Mouse (Mus musculus) fat pad, adult 2 months (tissue): ENCODE data around the gene Syndig1.

Experiments
- DNase-seq: peaks from one replicate; pipeline ENCODE4 v3.0.0-alpha.2; 2011; ENCODE audit warnings: low read depth, low spot score; ENCODE audit errors: extremely low read depth

Syndig1 gene

DNA sequence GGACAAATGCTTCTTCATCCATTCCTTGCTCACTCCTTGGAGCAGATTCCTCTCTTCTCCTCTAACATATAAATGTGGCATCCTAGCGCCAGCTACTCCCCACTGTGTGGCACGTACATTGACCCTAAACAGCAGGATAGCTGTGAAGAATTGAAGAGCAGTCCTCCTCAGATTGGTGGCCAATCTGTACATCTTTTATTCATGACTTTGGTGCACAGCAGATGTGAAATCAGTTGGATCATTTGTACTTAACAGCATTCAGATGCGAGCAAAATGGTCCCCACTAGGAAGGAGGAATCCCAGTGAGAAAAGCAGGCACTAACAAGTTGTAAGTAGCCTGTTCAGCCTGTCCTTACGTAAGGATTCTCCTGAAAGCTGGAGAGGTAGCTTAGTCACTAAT is 142.0 kb downstream of the Syndig1 start:
- no peak for DNase-seq

DNA sequence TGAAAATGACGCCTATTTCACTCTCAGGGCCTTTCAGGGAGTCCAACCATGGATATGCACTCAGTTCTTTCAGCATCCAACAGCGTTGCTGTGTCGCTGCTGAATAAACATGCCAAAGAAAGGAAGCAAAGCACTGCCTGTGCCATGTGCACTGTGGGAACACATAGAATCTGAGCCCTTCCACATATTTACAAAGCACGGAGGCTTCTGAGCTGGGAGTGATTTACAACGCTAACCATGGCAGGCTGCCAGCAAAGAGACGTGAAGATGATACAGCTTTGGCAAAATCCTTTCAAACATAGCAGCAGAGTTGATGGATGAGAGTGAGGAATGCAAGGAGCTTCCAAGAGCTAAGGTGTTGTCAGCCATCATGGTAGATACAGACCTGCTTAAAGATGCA is 144.6 kb downstream of the Syndig1 start:
- DNase-seq, result no peak

DNA sequence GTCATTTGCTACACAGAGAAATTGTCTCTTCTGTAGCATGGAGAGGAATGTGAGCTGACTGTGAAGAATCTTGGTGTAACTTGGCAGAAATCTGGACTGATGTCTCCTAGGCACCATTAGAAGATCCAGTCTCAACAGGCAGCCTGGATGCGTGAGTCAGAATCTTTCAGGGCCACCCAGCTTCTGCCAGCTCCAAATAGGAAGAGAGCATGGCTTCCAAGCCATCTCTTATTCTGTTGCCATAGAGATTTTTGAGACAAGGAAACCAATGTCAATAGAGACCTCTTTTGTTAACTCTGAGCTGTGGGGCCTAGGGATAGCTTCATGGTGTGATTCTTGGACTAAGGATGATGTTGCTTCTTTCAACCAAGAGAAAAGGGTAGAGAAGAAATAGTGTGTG is 151.4 kb downstream of the Syndig1 start:
- no peak for DNase-seq

DNA sequence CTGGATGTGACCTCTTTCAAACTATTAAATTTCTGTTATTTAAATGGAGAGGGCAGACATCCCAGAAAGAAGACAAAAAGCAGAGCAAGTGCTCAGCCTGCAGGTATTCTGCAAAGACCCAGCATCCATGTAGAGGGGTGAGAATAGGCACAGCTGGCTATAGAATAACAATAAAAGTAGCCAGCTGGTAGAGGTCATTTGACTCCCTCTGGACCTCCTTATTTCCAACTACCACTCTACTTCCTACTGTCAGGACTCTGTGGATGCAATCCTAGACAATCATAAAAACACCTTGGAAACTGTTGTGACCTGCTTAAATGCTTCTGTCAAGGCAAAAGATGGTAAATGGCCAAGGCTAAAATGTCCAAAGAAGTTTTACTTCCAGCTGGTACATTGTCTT is 153.5 kb downstream of the Syndig1 start:
- no peak for DNase-seq

DNA sequence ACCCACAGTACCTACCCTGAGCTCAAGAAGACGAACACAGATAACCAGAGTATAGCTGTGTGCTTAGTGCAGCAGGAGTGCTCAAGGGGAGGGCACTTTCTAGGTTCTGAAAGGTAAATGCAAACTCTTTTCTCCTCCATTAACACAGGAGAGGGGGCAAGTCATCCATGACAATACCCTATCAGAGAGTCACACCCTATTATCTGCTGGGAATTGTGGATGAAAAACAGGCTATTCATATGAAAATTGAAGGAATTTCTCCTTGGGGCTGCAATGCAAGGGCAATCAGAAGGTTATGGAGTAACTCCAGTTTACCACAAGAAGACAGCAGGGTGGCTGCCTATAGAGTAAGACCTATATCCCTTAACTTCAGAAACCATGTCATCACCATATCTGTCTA is 154.1 kb downstream of the Syndig1 start:
- no peak for DNase-seq

DNA sequence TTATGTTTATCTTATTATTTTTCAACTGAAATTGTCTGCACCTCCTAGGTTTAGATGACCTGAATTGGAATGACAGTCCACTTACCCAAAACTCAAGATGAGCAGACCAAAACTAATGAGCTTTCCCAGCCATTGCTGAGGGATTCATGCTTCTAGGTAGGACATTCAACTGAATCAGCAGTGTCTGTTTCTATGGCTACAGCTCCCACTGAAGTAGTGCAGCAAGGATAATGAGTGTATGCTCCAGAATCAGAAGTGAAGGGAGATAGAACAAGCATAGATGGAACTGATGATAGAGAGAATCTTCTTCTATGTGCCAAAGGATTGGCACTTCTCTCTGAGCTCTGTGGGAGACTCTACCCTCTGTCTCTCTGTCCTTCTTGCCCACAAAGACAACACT is 158.6 kb downstream of the Syndig1 start:
- no peak for DNase-seq

DNA sequence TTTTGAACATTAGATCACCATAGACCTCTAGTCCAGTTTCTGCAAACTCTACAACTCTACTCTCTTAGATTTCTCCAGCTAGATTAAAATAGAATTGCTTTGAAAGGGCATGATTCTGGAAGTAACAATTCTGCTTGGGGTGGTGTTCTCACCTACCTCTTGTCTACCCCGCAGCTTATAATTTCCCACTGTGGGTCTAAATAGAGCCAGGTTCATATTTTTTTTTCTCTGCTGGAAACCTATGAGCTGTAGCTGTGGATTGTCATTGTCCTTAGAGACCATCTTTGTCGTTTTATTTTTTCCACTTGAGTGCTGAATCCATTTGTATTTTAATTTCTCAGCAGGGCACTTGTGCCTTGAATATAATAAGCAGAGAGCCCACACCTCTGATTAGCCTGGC is 162.5 kb downstream of the Syndig1 start:
- no peak for DNase-seq

DNA sequence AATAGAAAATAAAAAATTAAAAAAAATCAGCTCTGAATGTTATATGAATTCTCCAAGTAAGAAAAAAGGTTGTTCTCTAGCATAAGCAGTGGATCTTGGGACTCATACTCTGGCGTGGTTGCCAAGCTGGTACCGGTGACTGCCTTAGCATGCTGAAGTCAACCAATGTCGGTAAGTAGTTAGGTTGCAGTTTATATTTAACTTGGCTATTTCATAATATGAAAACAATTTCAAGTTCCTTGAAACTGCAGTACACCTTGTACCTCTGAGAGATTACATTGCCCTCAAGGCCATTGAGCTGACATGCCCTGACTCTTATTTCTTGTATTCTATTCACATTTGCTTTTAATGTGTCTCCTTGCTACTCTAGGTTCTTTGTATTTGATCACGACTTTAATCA is 163.9 kb downstream of the Syndig1 start:
- peak; percentile 50 for DNase-seq

DNA sequence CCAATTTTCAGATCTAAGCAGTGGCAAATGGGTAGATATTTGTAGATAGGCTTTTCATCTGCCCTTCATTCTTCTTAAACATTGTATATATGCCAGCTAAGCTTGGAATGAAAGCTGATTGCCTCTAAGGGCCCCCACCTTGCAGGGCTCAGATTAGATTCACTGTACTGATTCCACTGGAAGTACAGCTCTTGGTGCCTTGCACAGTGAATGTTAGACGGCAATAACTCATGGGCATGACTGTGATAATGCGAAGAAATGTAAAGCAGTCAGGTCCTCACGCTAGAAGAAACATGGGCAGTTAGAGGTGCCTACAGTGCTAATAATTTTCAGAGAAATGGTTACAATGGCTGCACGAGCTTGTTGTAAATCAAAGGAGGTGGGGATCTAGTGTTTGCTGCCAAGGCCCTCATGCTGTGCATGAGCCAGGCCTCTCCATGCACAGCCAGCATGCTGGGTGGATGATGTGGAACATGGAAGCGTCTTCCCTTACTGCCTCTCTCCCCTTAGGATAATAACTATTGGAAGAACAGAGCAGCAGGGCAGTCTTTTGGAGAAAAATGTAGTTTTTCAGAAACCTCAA is 167.5 kb downstream of the Syndig1 start:
- no peak for DNase-seq

DNA sequence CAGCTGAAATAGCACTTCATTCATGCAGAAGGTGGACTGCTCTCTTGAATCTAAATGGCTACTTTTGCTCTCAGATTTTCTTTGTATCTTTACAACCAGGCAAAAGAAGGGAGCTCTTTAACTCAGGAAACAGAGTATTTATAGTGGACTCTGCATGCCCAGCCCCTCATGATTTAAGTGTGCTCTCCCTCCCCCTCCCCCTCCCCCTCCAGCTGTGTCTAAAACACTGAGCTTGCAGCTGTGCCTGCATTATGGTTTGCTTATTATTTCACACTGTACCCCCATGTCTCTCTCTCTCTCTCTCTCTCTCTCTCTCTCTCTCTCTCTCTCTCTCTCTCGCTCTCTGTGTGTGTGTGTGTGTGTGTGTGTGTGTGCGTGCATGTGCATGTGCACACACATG is 168.6 kb downstream of the Syndig1 start:
- DNase-seq, result no peak

DNA sequence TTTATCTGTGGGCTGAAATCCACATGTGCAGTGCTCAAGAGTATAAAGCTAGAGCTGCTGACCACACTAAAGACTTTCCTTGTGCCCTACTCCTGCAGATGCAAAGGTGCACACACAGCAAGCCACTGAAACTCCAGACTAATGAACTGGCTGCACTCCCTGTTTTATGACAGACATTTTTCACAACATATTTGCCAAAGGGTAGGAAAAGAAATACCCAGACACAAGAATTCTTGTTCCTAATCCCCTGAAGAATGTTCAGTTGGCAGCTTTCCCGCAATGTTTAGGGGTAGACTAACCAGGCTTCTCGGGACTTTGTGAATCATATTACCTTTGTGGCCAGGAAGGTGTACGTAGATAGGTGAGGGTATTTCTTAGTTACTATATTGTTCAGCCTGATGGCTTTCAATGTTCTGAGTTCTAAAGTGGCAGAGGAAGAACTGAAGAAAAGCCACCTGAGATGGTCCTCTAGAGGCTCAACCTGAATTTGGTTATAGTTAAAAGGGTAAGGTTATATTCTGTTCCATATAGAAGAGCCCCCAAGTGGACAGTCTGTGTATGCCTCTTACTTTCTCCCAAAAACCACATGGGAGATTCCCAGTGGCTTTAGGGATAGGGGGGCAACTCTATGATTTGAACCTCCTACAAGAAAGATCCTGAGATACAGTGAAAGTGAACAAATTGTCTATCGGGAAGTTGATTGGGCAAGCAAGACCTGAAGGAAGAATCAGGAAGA is 169.5 kb downstream of the Syndig1 start:
- DNase-seq, result no peak

DNA sequence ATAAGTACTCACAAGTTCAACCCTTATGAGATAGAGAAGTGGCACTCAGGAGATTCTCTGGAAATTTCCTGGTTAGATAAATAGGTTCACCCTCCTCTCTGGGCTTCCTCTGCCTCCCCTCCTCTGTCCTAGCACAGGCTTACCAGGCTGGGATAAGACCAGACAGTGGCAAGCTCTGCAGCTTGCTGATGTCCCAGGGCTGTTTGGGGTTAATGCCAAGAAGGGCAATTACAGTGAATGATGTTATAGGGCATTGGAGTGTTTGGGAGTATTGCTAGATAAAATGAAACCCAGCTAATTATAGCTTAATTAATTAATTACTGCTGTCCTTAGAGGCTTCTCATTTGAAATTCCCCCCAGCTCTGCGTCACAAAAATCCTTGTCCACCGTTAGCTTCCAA is 171.6 kb downstream of the Syndig1 start:
- DNase-seq, result no peak

DNA sequence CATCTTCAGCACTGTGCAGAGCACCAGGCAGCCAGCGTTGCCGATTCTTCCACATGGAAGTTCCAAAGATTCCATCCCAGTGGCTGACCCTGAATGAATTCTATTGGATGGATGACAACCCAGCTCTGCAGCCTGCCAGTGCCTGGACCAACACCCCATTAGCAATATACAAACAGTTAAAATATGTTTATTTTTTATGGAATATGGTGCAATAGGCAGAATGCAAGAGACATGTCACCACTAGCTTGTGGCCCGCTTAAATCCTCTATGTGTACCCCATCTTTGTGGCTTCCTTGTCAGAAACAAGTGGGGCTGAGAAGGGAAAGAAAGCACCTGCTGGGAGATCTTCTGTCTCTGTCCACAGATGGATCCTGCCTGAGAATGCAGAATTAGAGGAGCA is 174.5 kb downstream of the Syndig1 start:
- no peak for DNase-seq

DNA sequence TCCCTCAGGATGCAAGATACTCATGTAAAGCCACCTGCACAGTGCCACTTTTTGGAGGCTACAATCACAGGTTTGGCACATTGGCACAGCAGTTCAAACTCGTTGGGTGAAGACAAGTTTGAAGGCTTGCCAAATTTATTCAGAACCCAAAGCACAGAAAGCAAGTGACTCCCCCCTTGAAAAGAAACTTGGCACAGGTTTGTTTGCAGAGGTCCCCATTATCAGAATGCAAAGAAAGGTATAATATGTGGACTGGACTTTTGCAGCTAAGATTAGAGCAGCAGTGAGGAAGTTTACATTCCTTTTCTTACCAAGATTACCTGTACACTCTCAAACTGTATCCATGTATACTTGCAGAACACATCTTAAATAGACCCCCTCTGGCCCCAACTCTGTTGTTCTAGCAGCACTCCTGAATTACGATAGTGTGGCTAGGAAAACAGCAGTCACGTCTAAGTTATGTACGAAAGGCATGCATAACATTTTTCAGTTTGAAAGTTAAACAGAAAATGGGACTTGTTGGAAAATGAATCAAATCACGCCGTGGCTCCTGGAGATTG is 183.9 kb downstream of the Syndig1 start:
- no peak for DNase-seq

DNA sequence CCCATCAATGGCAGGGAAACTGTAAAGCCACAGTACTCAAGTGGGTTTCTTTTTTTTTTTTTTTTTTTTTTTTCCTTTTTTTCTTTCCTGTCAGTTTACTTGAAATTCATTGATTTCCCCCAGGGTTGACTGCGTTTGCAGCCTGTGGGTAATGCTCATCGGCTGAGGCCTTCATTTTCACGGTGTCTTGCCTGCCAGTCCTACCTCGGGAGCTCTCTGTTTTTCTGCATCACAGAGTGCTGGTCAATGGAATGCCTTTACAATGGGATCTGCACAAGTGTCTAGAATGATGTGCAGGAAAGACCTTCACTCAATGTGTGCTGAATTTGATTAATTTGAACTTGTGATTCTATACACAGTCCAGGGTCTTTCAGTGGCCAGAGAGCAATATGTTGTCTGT is 184.8 kb downstream of the Syndig1 start:
- DNase-seq, result no peak

DNA sequence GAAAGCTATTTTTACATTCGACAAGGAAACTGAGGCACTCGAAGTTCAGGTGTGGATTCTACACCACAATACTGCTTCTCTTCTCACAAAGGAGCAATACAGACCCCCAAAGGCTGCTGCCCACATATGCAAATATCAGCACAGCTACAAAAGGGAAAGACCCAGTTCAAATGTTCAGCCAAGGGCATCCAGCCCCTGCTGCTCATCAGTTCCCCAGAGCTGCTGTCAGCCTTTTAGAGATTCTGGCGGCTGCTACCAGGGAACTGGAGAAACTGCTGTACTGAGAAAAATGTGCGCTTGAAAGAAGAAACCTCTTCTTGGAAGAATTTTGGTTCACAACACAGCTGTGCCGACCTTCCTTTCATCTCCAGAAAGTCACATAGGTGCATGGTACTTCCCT is 187.3 kb downstream of the Syndig1 start:
- DNase-seq, result no peak

DNA sequence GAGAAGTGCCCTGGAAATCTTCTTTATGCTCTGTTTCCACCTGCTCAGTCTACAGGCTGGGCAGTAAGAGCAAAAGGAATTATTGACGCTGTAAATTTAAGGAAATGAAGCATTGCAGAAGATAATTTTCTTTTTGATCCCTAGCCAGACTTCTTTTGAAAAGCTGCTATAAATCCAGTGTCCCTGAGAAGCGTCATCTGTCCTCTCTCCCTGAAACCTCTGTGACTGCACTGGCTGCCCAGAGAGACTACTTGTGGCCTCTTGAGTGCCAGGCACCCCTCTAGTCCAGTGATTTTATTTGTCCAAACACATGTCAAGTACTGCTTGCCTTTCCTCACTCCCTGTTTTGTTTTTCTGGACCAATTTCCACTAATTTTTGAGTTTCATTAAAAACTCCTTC is 191.7 kb downstream of the Syndig1 start:
- DNase-seq, result no peak

DNA sequence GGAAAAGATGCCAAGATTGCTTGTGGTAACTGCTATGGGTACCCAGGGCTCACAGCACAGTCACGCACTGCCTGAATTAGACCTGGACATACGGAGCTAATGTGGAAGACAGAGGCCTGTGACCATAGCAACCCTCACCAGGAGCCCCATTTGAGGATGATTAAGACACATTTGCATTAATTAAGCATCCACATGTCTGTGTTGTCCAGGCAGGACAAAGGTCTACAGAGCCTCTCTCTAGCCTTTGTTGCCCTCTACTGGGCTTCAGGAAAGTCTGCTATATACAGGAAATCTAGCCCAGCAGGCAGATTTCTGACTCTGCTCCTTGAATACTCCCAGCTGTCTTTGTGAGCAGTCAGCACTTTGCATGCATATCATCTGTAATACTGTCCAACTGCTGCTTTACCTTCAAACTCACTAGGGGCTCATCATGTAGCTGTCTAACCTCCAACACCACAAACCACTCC is 194.9 kb downstream of the Syndig1 start:
- no peak for DNase-seq

DNA sequence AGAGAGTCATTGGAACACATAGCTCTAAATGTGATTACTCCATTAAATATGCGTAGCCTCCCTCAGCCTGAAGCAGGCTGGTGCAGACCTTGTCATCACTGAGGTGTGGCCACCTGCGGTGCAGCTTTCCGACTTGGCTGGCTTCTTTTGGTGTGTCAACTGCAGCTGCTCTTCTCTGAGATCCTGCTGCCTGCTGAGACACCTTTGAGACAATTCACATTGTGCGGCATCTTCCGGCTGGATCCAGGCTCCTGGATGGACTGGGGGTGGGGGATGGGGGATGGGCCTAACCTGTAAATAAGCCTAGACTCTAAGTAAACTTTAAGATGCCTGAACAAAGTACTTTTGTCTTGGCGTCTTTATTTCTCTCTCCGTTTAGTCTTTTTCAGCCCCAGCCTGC is 214.5 kb downstream of the Syndig1 start:
- DNase-seq, result no peak
